Mouse (Mus musculus) testis, postnatal 10 days (tissue): ENCODE results near the gene Osbpl5.
A peak's percentile ranks its signal among the peaks of the same experiment; 100 is the strongest.

Source experiments
- DNase-seq: peaks from one replicate; pipeline ENCODE4 v3.0.0; 2021; ENCODE audit warnings: low spot score

The Osbpl5 gene

GRCm38 (mm10) chr7:143753990-143754715 is 2.6 kb downstream of the Osbpl5 start:
- peak; percentile 80 for DNase-seq

GRCm38 (mm10) chr7:143752606-143753005 is 4.2 kb downstream of the Osbpl5 start:
- DNase-seq, result no peak

GRCm38 (mm10) chr7:143752056-143752455 is 4.7 kb downstream of the Osbpl5 start:
- DNase-seq, result no peak

GRCm38 (mm10) chr7:143751380-143751779 is 5.4 kb downstream of the Osbpl5 start:
- no peak for DNase-seq

GRCm38 (mm10) chr7:143749045-143749444 is 7.7 kb downstream of the Osbpl5 start:
- no peak for DNase-seq

GRCm38 (mm10) chr7:143748041-143748868 is 8.5 kb downstream of the Osbpl5 start:
- DNase-seq, result peak; percentile 93

GRCm38 (mm10) chr7:143740653-143741052 is 16.1 kb downstream of the Osbpl5 start:
- DNase-seq, result no peak

- peak; percentile 90 for DNase-seq
These were observed 17.0 kb downstream of the Osbpl5 start for GRCm38 (mm10) chr7:143739511-143740461.

GRCm38 (mm10) chr7:143738601-143739006 is 18.2 kb downstream of the Osbpl5 start:
- DNase-seq, result no peak

- no peak for DNase-seq
These were observed 18.6 kb downstream of the Osbpl5 start for GRCm38 (mm10) chr7:143738194-143738593.

- DNase-seq, result no peak
These were observed 23.0 kb downstream of the Osbpl5 start for GRCm38 (mm10) chr7:143733746-143734145.

- no peak for DNase-seq
These were observed 26.9 kb downstream of the Osbpl5 start for GRCm38 (mm10) chr7:143729886-143730285.

GRCm38 (mm10) chr7:143726396-143726795 is 30.4 kb downstream of the Osbpl5 start:
- DNase-seq, result no peak

GRCm38 (mm10) chr7:143723841-143724240 is 32.9 kb downstream of the Osbpl5 start:
- DNase-seq, result no peak

- DNase-seq, result no peak
These were observed 34.1 kb downstream of the Osbpl5 start for GRCm38 (mm10) chr7:143722646-143723045.

- DNase-seq, result no peak
These were observed 39.0 kb downstream of the Osbpl5 start for GRCm38 (mm10) chr7:143717811-143718210.

GRCm38 (mm10) chr7:143713421-143713820 is 43.4 kb downstream of the Osbpl5 start:
- no peak for DNase-seq

- DNase-seq, result no peak
These were observed 43.9 kb downstream of the Osbpl5 start for GRCm38 (mm10) chr7:143712771-143713348.

- no peak for DNase-seq
These were observed 44.8 kb downstream of the Osbpl5 start for GRCm38 (mm10) chr7:143712023-143712422.

GRCm38 (mm10) chr7:143711381-143711780 is 45.4 kb downstream of the Osbpl5 start:
- no peak for DNase-seq

- DNase-seq, result no peak
These were observed 47.4 kb downstream of the Osbpl5 start for GRCm38 (mm10) chr7:143709395-143709794.
